Mouse (Mus musculus) CH12.LX (cell line): ENCODE results near the gene Evpl. TPM values are rescaled to one million over a fixed set of nuclear protein-coding genes. Genes with fewer than 3 reads are reported as not detected.

Experiments
- DNase-seq: peaks from one replicate; pipeline ENCODE4 v3.0.0-alpha.2; 2013; ENCODE audit errors: extremely low read depth
- H3K27ac ChIP-seq: 2 replicates; pipeline ENCODE4 v1.5.1; 2012; ENCODE audit warnings: low read depth, mild to moderate bottlenecking, control low read depth, moderate library complexity; ENCODE audit not compliant: insufficient read depth
- H3K27me3 ChIP-seq: replicated peaks from 2 replicates; pipeline ENCODE3; 2012; ENCODE audit warnings: inconsistent platforms
- H3K36me3 ChIP-seq, 2 experiments: replicated peaks in 1 of 2; 2 replicates each; pipeline versions ENCODE3 to v1.6.1; 2012; ENCODE audit warnings: inconsistent platforms in 1 of 2, low read length in 1 of 2, mild to moderate bottlenecking in 1 of 2, mixed read lengths in 1 of 2, moderate library complexity in 1 of 2; ENCODE audit not compliant: control insufficient read depth in 1 of 2, insufficient read depth in 1 of 2
- H3K4me1 ChIP-seq, 2 experiments: 2 replicates each; pipeline ENCODE4 v1.6.1; 2012; ENCODE audit warnings: inconsistent platforms in 1 of 2, moderate library complexity in 1 of 2; ENCODE audit not compliant: insufficient read depth in 2 of 2, control insufficient read depth in 1 of 2
- H3K4me2 ChIP-seq: 2 replicates; pipeline ENCODE4 v1.6.1; 2012; ENCODE audit warnings: low read depth, mild to moderate bottlenecking, control low read depth; ENCODE audit not compliant: poor library complexity, insufficient read depth, severe bottlenecking
- H3K4me3 ChIP-seq, 3 experiments: fragments of 150-350 bp in 1 of 3; sonication (generic) in 1 of 3; replicated peaks in 1 of 3; 2 replicates each; pipeline versions ENCODE3 to v1.5.1; 2011 to 2012; ENCODE audit warnings: low read depth in 2 of 3, low read length in 2 of 3, mild to moderate bottlenecking in 2 of 3, moderate library complexity in 2 of 3, control low read depth in 1 of 3, improper control_type of control experiment in 1 of 3, inconsistent platforms in 1 of 3, mixed read lengths in 1 of 3; ENCODE audit not compliant: poor library complexity in 1 of 3
- H3K79me2 ChIP-seq: replicated peaks from 2 replicates; pipeline ENCODE4 v1.6.1; 2012; ENCODE audit warnings: mild to moderate bottlenecking, moderate library complexity; ENCODE audit not compliant: control insufficient read depth, poor library complexity, insufficient read depth, severe bottlenecking; ENCODE audit errors: extremely low read depth
- H3K9ac ChIP-seq: 2 replicates; pipeline ENCODE4 v1.6.1; 2012; ENCODE audit warnings: low read depth, mild to moderate bottlenecking, control low read depth, moderate library complexity; ENCODE audit not compliant: insufficient read depth
- H3K9me3 ChIP-seq: replicated peaks from 2 replicates; pipeline ENCODE3; 2012; ENCODE audit warnings: low read length, inconsistent platforms, mixed read lengths
- BHLHE40 ChIP-seq: IDR thresholded peaks from 2 replicates; pipeline ENCODE4 v1.6.1; 2011; ENCODE audit warnings: mild to moderate bottlenecking, low read depth, low read length, improper control_type of control experiment
- CHD2 ChIP-seq: IDR thresholded peaks from 2 replicates; pipeline ENCODE4 v1.6.1; 2011; ENCODE audit warnings: low read length, improper control_type of control experiment
- CTCF ChIP-seq, 2 experiments: IDR thresholded peaks in 1 of 2; conservative IDR thresholded peaks in 1 of 2; 2 replicates each; pipeline ENCODE4 v1.5.1; 2011 to 2012; ENCODE audit warnings: low read depth in 2 of 2, low read length in 2 of 2, improper control_type of control experiment in 1 of 2, inconsistent platforms in 1 of 2, mild to moderate bottlenecking in 1 of 2, moderate library complexity in 1 of 2
- ETS1 ChIP-seq: conservative IDR thresholded peaks from 2 replicates; pipeline ENCODE4 v1.6.1; 2012; ENCODE audit warnings: low read depth, mild to moderate bottlenecking, inconsistent platforms, low read length, improper control_type of control experiment, moderate library complexity
- GABPA ChIP-seq: IDR thresholded peaks from 2 replicates; pipeline ENCODE4 v1.6.1; 2012; ENCODE audit warnings: low read depth, low read length, improper control_type of control experiment, inconsistent platforms; ENCODE audit not compliant: insufficient replicate concordance
- HCFC1 ChIP-seq: IDR thresholded peaks from 2 replicates; pipeline ENCODE4 v1.6.1; 2012; ENCODE audit warnings: low read depth, mild to moderate bottlenecking, inconsistent platforms, low read length, improper control_type of control experiment
- IRF4 ChIP-seq: IDR thresholded peaks from 2 replicates; pipeline ENCODE4 v1.6.1; 2014; ENCODE audit warnings: low read depth, mild to moderate bottlenecking, inconsistent platforms, low read length, improper control_type of control experiment
- JUN ChIP-seq: IDR thresholded peaks from 2 replicates; pipeline ENCODE4 v1.6.1; 2011; ENCODE audit warnings: low read depth, mild to moderate bottlenecking, low read length, improper control_type of control experiment, moderate library complexity; ENCODE audit not compliant: insufficient read depth
- JUND ChIP-seq: conservative IDR thresholded peaks from 2 replicates; pipeline ENCODE4 v1.6.1; 2011; ENCODE audit warnings: low read depth, low read length, improper control_type of control experiment
- KAT2A ChIP-seq: IDR thresholded peaks from 2 replicates; pipeline ENCODE4 v1.6.1; 2012; ENCODE audit warnings: low read length, improper control_type of control experiment, inconsistent platforms; ENCODE audit not compliant: insufficient replicate concordance
- MAX ChIP-seq: IDR thresholded peaks from 2 replicates; pipeline ENCODE4 v1.6.1; 2011; ENCODE audit warnings: low read length, improper control_type of control experiment
- MEF2A ChIP-seq: IDR thresholded peaks from 2 replicates; pipeline ENCODE4 v1.6.1; 2014; ENCODE audit warnings: low read depth, mild to moderate bottlenecking, inconsistent platforms, low read length, improper control_type of control experiment, borderline replicate concordance
- MYC ChIP-seq: IDR thresholded peaks from 2 replicates; pipeline ENCODE4 v1.6.1; 2011; ENCODE audit warnings: low read depth, mild to moderate bottlenecking, improper control_type of control experiment, low read length
- NELFE ChIP-seq: IDR thresholded peaks from 2 replicates; pipeline ENCODE4 v1.6.1; 2011; ENCODE audit warnings: low read depth, low read length, improper control_type of control experiment
- NRF1 ChIP-seq: IDR thresholded peaks from 2 replicates; pipeline ENCODE4 v1.6.1; 2014; ENCODE audit warnings: low read depth, mild to moderate bottlenecking, inconsistent platforms, low read length, improper control_type of control experiment, moderate library complexity
- POLR2A ChIP-seq: IDR thresholded peaks from 2 replicates; pipeline ENCODE4 v1.6.1; 2011; ENCODE audit warnings: low read depth, mild to moderate bottlenecking, improper control_type of control experiment, low read length
- RAD21 ChIP-seq: IDR thresholded peaks from 2 replicates; pipeline ENCODE4 v1.6.1; 2011; ENCODE audit warnings: low read depth, mild to moderate bottlenecking, low read length, improper control_type of control experiment, moderate library complexity
- RCOR1 ChIP-seq: conservative IDR thresholded peaks from 2 replicates; pipeline ENCODE4 v1.6.1; 2012; ENCODE audit warnings: low read depth, mild to moderate bottlenecking, inconsistent platforms, low read length, improper control_type of control experiment
- SMC3 ChIP-seq: IDR thresholded peaks from 2 replicates; pipeline ENCODE4 v1.6.1; 2011; ENCODE audit warnings: low read depth, low read length, improper control_type of control experiment
- TBP ChIP-seq: conservative IDR thresholded peaks from 2 replicates; pipeline ENCODE4 v1.6.1; 2011; ENCODE audit warnings: low read depth, low read length, improper control_type of control experiment
- UBTF ChIP-seq: IDR thresholded peaks from 2 replicates; pipeline ENCODE4 v1.6.1; 2012; ENCODE audit warnings: low read depth, mild to moderate bottlenecking, inconsistent platforms, low read length, improper control_type of control experiment, moderate library complexity
- USF2 ChIP-seq: conservative IDR thresholded peaks from 2 replicates; pipeline ENCODE4 v1.6.1; 2011; ENCODE audit warnings: low read depth, low read length, improper control_type of control experiment
- ZKSCAN1 ChIP-seq: IDR thresholded peaks from 2 replicates; pipeline ENCODE4 v1.6.1; 2012; ENCODE audit warnings: low read depth, inconsistent platforms, low read length, improper control_type of control experiment, borderline replicate concordance
- ZMIZ1 ChIP-seq: IDR thresholded peaks from 2 replicates; pipeline ENCODE4 v1.6.1; 2012; ENCODE audit warnings: low read depth, mild to moderate bottlenecking, inconsistent platforms, low read length, improper control_type of control experiment
- dilution Hi-C: fragments of 300-500 bp; cut with MboI; formaldehyde crosslinking; loops from 2 replicates; pipeline ENCODE4 v1.14.3; 2020; ENCODE audit warnings: low sequenced_read_pairs; ENCODE audit not compliant: extremely low pct_unique_long_range_greater_than_20kb, extremely low pct_ligation_motif_present
- in situ Hi-C: fragments of 300-500 bp; cut with MboI; formaldehyde crosslinking; loops from 3 replicates; pipeline ENCODE4 v1.14.3; 2019; ENCODE audit warnings: low sequenced_read_pairs, low pct_ligation_motif_present, low pct_unique_long_range_greater_than_20kb, mixed read lengths
- polyA plus RNA-seq: library from polyadenylated mRNA; unstranded; fragments of >175 nt; gene quantifications from 2 replicates; pipeline ENCODE4 v1.2.1, GENCODE M21; 2012; ENCODE audit warnings: low read depth; ENCODE audit not compliant: insufficient read length
- total RNA-seq, 2 experiments: library from RNA; depleted of rRNA; stranded (reverse); fragments of 300-350 nt in 1 of 2; fragments of >200 nt in 1 of 2; gene quantifications; 2 replicates each; pipeline ENCODE4 v1.2.3; 2012 to 2014

Gene Evpl
- total and polyA plus RNA-seq, 3 experiments: 0.21 to 0.23 TPM; not detected in 1

DNA sequence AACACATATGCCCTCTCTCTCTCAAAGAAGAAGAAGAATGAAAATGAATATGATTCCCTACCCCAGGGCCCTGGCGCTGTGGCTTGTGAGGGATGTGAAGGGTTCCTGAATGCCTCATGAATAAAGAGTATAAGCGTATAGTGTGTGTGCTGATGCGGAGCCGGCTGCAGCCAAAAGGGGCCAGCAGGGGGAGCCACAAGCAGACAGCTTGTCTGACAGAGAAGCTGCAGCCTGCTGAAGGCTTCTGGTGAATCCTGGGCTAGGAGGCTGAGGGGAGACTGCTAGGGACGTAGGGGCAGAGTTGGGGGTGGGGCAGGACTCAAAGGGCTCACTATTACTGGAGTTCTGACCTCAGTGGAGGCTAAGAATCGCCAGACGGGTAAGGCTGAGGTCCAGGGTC is 22.7 kb downstream of the Evpl start:
- no peak overlapping the region for H3K9ac ChIP-seq
- peaks cover 9 to 34% of the 10 kb centered on the region in 2 experiments for H3K36me3 ChIP-seq
- H3K4me2 ChIP-seq: no peak overlapping the region
- no peaks in the 10 kb centered on the region for H3K79me2 ChIP-seq
- H3K27me3 ChIP-seq: no peaks in the 10 kb centered on the region
- peak; percentile 4 for TF ChIP-seq RAD21
- TF ChIP-seq MEF2A: no peak
- TF ChIP-seq RCOR1: no peak
- no peak for TF ChIP-seq MAX
- no peak for TF ChIP-seq ZKSCAN1
- no peak for TF ChIP-seq GABPA
- no peak for TF ChIP-seq JUN
- TF ChIP-seq CTCF (conservative IDR thresholded peaks at IDR 0.05 in 1 of 2, IDR thresholded peaks at IDR 0.05 in 1 of 2; ENCODE audit: low read depth in 2 of 2, low read length in 2 of 2): peak in 1 of 2 experiments; percentile 57; a peak in 3 of 4 replicates
- TF ChIP-seq NELFE: no peak
- TF ChIP-seq TBP: no peak
- TF ChIP-seq CHD2: no peak
- no peak for TF ChIP-seq KAT2A
- TF ChIP-seq SMC3: peak; percentile 20; the same call in 1 of the 2 replicates
- TF ChIP-seq POLR2A: no peak
- TF ChIP-seq UBTF: no peak
- TF ChIP-seq MYC: no peak
- TF ChIP-seq ZMIZ1: no peak
- no peak for TF ChIP-seq BHLHE40
- no peak for TF ChIP-seq ETS1
- no peak for TF ChIP-seq JUND
- no peak for TF ChIP-seq IRF4
- TF ChIP-seq USF2: no peak
- no peak for TF ChIP-seq NRF1
- TF ChIP-seq HCFC1: no peak
- dilution Hi-C loops: no loop called here
- in situ Hi-C loops: no loop called here
- H3K4me3 ChIP-seq: no peak overlapping the region
- H3K9me3 ChIP-seq: no peaks in the 10 kb centered on the region
- no peak overlapping the region for H3K27ac ChIP-seq
- peaks cover 21 to 38% of the 10 kb centered on the region in 2 experiments for H3K4me1 ChIP-seq
- peak; percentile 56 for DNase-seq
